Mouse (Mus musculus) spleen, adult 2 months (tissue): ENCODE measurements at regions not wholly inside any gene's neighbourhood (a gene's known extent, or its start where the extent isn't known, plus 50 kb on each side); places are given as distances from the start of the nearest gene placed in this dataset.

Source experiments
- DNase-seq, 2 experiments: peaks; one replicate each; pipeline versions ENCODE4 v3.0.0 to v3.0.0-alpha.2; 2012 to 2021; ENCODE audit warnings: low spot score in 2 of 2, low read depth in 1 of 2
- H3K27ac ChIP-seq: fragments of 200-500 bp; 2 replicates; pipeline ENCODE4 v1.5.1; 2012; ENCODE audit warnings: low read length, inconsistent platforms; ENCODE audit not compliant: insufficient read depth
- H3K27me3 ChIP-seq: fragments of 200-500 bp; 2 replicates; pipeline ENCODE4 v1.6.1; 2012; ENCODE audit warnings: mild to moderate bottlenecking, moderate library complexity, low read length, inconsistent platforms; ENCODE audit not compliant: control insufficient read depth, insufficient read depth
- H3K36me3 ChIP-seq: fragments of 200-500 bp; 2 replicates; pipeline ENCODE4 v1.6.1; 2012; ENCODE audit warnings: mild to moderate bottlenecking, low read length, inconsistent platforms; ENCODE audit not compliant: control insufficient read depth, insufficient read depth
- H3K4me1 ChIP-seq: fragments of 200-500 bp; 2 replicates; pipeline ENCODE4 v1.6.1; 2011; ENCODE audit warnings: inconsistent platforms; ENCODE audit not compliant: control insufficient read depth, insufficient read depth, insufficient read length
- H3K4me3 ChIP-seq: fragments of 200-500 bp; 2 replicates; pipeline ENCODE4 v1.5.1; 2011; ENCODE audit warnings: mild to moderate bottlenecking, inconsistent platforms; ENCODE audit not compliant: insufficient read depth, insufficient read length; ENCODE audit errors: extremely low read depth
- CTCF ChIP-seq: fragments of 200-500 bp; IDR thresholded peaks from 2 replicates; pipeline ENCODE4 v1.5.1; 2011; ENCODE audit warnings: mild to moderate bottlenecking, inconsistent platforms; ENCODE audit not compliant: insufficient read depth, insufficient read length, insufficient replicate concordance; ENCODE audit errors: extremely low read depth
- POLR2A ChIP-seq: fragments of 200-500 bp; IDR thresholded peaks from 2 replicates; pipeline ENCODE4 v1.6.1; 2011; ENCODE audit warnings: low read depth, low read length, inconsistent platforms
- WGBS: fragments of 180-500 bp; shearing (Covaris S2); methylation state at CpG from one replicate; pipeline ENCODE4 v1.1.7; 2018; 5-methylcytosine and 5-hydroxymethylcytosine counted together

GRCm38 (mm10) chr12:71477691-71478090 lies 168.0 kb downstream of the Dact1 start:
- Histone ChIP-seq H3K27ac (no peak overlapping the region), H3K36me3 (no peaks in the 10 kb centered on the region), H3K27me3 (no peaks in the 10 kb centered on the region), H3K4me1 (no peaks in the 10 kb centered on the region), H3K4me3 (no peak overlapping the region)
- WGBS: 52% methylated on average over 5 of the region's 5 CpGs
- TF ChIP-seq CTCF (no peak), POLR2A (no peak)
- DNase-seq: no peak

GRCm38 (mm10) chr12:71481371-71481770 lies 171.7 kb downstream of the Dact1 start:
- WGBS: 85% methylated on average over 6 of the region's 6 CpGs
- no peak overlapping the region for H3K27ac ChIP-seq

GRCm38 (mm10) chr12:71481899-71482593 lies 172.4 kb downstream of the Dact1 start:
- TF ChIP-seq CTCF (no peak), POLR2A (no peak)
- H3K27ac ChIP-seq: no peak overlapping the region
- H3K4me1 ChIP-seq: no peaks in the 10 kb centered on the region
- 78% methylated on average over 9 of the region's 9 CpGs for WGBS
- no peak overlapping the region for H3K4me3 ChIP-seq
- DNase-seq: no peak
- H3K27me3 ChIP-seq: no peaks in the 10 kb centered on the region
- no peaks in the 10 kb centered on the region for H3K36me3 ChIP-seq

More at GRCm38 (mm10) chr12:71481371-71481770, 171.7 kb downstream of the Dact1 start:
- TF ChIP-seq CTCF (no peak), POLR2A (no peak)
- no peaks in the 10 kb centered on the region for H3K36me3 ChIP-seq
- no peaks in the 10 kb centered on the region for H3K4me1 ChIP-seq
- H3K27me3 ChIP-seq: no peaks in the 10 kb centered on the region
- no peak overlapping the region for H3K4me3 ChIP-seq
- DNase-seq: no peak

- no peak for DNase-seq
Observed at GRCm38 (mm10) chr12:71482619-71483018, 172.9 kb downstream of the Dact1 start.

GRCm38 (mm10) chr12:71483536-71484165 lies 174.0 kb downstream of the Dact1 start:
- Histone ChIP-seq H3K4me1 (no peaks in the 10 kb centered on the region), H3K27me3 (no peaks in the 10 kb centered on the region), H3K27ac (no peak overlapping the region), H3K4me3 (no peak overlapping the region), H3K36me3 (no peaks in the 10 kb centered on the region)
- WGBS: 89% methylated on average over 7 of the region's 7 CpGs
- DNase-seq: no peak
- TF ChIP-seq POLR2A (no peak), CTCF (no peak)

More at GRCm38 (mm10) chr12:71482619-71483018, 172.9 kb downstream of the Dact1 start:
- Histone ChIP-seq H3K4me3 (no peak overlapping the region), H3K27ac (no peak overlapping the region), H3K4me1 (no peaks in the 10 kb centered on the region), H3K36me3 (no peaks in the 10 kb centered on the region), H3K27me3 (no peaks in the 10 kb centered on the region)
- TF ChIP-seq POLR2A: no peak
- no peak for TF ChIP-seq CTCF
- WGBS: 50% methylated on average over 2 of the region's 2 CpGs

GRCm38 (mm10) chr12:71484286-71484685 lies 174.6 kb downstream of the Dact1 start:
- Histone ChIP-seq H3K36me3 (no peaks in the 10 kb centered on the region), H3K4me1 (no peaks in the 10 kb centered on the region), H3K4me3 (no peak overlapping the region), H3K27me3 (no peaks in the 10 kb centered on the region), H3K27ac (no peak overlapping the region)
- no peak for DNase-seq
- 92% methylated on average over 5 of the region's 5 CpGs for WGBS
- TF ChIP-seq CTCF: no peak
- TF ChIP-seq POLR2A: no peak

- 85% methylated on average over 12 of the region's 12 CpGs for WGBS
- H3K4me1 ChIP-seq: no peaks in the 10 kb centered on the region
- no peaks in the 10 kb centered on the region for H3K36me3 ChIP-seq
- DNase-seq: no peak
- H3K27ac ChIP-seq: no peak overlapping the region
- H3K4me3 ChIP-seq: no peak overlapping the region
- no peaks in the 10 kb centered on the region for H3K27me3 ChIP-seq
- TF ChIP-seq CTCF: no peak
- TF ChIP-seq POLR2A: no peak
Observed at GRCm38 (mm10) chr12:71486078-71486477, 176.4 kb downstream of the Dact1 start.
